Mouse (Mus musculus): Measurements from ENCODE around the gene Marveld2.

Gene Marveld2

DNA sequence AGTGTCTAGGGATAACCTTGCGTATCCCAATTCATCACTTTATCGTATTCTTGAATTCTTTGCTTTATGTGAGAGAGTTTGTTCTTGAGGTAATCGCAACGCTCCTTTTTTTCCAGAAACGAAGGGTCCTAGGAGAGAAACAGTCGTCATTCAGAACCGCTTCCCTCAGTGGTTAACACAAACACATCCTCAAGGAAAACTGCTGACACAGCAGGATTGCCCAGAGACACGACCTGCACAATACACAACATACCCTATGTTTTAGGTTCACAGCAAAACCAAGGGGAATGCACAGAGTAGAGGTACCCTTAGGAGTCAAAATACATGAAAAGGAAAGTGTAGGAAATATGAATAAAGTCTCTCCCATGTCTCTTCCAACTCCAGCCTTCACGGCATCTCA lies 19.5 kb downstream of the Marveld2 start:
- no peak for DNase-seq

DNA sequence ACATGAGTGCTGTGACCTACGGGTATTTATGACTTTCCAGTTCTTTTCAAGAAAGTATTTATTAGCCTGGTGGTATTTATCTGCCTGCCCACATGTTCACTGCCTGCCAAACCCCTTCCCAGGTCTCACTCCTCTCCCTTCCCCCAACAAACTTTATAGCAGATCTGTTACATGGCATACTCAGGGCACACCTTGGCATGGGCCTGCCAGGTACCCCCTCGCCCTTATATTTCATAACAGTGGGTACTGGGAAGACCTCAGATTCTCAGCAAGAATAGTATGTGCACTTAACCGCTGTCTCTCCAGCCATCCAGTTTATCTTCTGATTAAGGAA lies 21.3 kb downstream of the Marveld2 start:
- no peak for DNase-seq

DNA sequence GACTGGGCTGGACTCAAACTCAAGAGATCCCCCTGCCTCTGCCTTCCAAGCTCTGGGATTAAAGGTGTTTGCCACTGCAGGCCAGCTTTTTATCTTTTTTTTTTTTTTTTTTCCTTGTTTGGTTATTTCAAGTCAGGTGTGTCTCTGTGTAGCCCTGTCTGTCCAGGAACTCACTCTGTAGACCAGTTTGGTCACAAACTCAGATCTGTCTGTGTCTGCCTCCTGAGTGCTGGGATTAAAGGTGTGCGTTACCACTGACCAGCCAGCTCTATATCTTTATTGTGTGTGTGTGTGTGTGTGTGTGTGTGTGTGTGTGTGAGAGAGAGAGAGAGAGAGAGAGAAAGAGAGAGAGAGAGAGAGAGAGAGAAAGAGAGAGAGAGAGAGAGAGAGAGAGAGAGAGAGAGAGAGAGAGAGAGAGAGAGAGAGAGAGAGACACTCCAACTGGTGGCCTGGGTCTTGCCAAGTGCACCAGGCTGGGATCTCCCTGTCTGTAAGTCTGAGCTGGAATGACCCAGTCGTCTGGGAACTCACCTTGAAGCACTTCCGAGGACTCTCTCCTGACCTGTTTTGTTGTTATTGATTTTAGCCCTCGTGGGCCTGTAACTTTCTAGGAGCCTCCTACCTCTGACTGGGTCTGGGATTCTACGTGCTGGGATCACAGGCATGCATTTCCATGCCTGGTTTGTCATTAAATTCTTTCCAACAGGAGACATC lies 21.8 kb downstream of the Marveld2 start:
- no peak for DNase-seq

DNA sequence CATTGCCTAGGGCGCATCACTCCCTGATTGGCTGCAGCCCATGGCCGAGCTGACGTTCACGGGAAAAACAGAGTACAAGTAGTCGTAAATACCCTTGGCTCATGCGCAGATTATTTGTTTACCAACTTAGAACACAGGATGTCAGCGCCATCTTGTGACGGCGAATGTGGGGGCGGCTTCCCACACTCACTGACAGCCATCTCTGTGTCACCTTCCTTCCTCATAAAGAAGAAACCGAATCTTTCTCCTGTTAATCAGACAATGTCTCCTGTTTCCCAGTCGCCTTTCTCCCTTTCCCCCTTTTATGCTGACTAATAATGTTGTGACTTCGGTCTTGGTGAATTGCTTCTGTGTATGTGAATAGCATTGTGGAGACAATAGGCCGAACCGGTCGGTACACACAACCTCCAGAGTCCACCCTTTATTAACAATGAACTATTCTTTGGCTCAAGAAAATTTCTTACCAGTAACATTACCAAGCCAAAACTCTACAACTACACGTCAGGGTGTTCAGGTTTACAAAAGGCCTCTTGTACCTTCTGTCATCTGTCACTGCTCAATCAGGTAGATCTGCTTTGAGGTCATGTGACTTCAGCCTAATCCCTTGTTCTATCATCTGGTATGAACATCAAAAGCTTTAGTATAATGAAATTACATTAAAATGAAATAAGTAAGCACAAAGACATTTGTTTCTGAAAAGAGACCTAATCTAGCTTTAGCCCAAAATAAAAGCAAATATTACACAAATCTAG lies 22.6 kb downstream of the Marveld2 start:
- DNase-seq = no peak

DNA sequence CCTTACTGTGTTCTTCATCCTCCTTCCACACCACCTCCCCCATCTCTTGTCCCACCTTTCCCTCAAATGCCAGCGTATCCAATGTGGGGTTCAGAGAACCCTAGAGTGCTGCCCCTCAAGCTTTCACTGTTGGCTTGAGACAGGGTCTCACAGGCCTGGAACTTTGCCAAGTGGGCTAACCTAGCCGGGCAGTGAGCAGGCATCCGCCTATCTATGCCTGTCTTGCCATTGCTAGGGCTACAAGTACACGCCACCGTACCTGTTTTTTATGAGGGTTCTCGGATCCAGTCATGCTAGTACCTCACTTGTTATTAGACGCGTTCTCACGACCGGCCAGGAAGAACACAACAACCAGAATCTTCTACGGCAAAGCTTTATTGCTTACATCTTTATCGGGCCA lies 28.1 kb downstream of the Marveld2 start:
- DNase-seq = no peak

DNA sequence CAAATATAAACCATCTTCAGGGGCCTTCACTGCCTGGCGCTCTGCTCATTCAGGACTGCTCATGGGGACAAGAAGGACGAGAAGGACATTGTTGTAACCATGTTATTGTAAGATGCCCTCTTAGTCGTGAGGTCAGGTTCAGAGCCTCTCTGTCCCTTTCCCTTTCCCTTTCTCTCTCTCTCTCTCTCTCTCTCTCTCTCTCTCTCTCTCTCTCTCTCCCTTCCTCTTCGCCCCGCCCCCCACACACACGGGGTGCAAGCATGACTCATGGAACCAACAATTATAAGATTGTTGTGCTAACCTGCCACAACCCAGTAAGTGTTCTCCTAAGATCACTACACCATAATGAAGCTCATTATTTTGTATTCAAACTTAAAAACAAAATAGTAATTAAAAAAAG lies 34.6 kb downstream of the Marveld2 start:
- no peak for DNase-seq

DNA sequence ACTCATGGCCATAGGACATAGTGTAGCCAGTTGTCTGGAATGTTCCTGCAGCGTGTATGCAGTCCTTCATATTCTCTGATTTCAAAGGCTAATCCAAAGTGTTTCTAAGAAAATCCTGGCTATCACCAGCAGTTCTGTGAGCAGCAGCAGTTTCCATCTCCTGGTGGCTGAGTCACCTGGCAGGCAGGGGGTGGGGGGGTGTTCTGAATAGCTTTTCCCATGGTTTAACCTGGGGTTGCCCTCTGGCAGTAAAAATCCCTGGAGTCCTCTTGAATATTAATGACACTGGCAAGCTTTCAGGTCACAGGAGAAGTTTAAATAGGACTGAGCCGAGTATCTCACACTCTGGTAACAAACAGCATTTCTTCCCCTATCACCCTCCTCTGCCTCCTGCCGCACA lies 35.1 kb downstream of the Marveld2 start:
- no peak for DNase-seq

DNA sequence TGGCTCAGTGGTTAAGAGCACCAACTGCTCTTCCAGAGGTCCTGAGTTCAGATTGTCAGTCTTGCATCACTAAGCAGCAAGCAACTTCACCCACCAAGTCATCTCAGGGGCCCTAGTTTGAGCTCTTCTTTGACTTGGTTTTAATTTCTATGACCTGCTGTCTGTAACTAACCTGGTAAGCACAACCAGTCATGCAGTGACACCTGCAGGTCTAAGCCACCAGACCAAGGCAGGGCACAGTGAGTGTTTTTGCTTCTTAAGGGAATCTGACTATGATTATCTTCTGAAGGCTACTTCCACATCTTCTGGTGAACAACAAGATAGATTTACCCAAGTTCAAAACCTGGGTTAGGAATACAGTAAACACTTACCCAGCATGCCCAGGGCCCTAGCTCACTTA lies 36.8 kb downstream of the Marveld2 start:
- DNase-seq = no peak

DNA sequence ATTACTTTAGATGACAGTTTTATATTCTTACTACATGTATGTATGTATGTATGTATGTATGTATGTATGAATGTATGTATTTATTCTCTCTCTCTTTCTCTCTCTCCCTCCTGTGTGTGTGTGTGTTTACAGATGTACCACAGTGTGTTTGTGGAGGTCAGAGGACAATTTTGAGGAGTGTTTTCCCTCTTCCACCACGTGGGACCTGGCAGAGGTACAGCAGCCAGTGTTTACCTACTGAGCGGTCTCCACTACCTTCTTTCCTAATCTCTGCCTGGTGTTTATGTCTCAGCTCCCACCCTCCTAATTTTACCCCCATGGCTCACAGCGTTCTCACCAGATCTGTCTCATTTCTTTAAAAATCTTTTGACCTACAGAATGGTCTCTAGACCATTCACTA lies 37.6 kb downstream of the Marveld2 start:
- no peak for DNase-seq

DNA sequence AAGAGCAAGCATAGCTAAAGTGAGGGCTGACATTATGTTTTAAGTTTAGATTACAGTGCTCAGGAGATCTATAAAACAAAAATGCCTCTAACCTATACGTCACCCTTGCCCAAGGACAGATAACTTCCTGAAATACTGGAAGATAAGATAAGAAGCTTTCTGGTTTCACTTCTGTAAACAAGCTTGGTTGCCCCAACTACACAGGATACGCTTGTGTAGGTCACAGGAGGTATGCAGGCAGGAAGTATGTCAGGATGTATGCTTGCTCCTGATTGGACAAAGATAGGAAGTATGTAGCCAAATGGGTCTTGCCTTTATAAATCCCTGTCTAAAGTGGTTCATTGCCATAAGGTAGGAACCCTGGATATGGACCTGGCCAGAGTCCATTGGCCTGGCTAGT lies 40.8 kb downstream of the Marveld2 start:
- no peak for DNase-seq

DNA sequence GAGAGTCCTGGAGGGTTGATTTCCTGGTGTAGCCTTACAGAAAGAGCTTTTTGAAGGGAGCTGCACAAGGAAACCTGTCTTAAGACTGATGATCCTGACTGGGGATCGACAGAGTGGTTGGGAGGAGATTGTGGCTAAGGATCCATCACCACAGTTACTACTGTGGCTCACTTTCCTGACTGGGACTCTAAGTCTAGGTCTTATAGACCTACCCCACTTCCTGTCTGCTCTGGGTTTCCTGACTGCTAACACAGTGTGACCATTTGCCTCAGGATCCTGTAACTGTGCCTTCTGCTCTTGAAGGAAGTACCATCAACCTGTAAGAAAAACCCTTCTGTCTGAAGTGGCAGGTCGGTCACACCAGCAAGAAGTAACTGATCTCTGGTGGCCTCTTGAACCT lies 46.1 kb downstream of the Marveld2 start:
- DNase-seq = no peak

DNA sequence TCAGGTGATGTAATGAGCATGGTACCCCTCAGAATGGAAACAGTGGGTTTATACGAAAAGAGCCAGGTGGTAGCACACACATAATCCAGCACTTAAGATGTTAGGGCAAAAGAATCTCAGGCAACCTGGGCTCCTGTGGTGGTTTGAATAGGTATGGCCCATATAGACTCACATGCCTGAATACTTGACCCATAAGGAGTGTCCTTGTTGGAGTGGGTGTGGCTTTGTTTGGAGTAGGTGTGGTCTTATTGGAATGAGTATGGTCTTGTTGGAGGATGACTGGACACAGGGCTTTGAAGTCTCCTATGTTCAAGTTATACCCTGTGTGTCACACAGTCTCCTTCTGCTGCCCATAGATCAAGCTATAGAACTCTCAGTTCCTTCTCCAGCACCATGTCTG lies 48.4 kb downstream of the Marveld2 start:
- no peak for DNase-seq

DNA sequence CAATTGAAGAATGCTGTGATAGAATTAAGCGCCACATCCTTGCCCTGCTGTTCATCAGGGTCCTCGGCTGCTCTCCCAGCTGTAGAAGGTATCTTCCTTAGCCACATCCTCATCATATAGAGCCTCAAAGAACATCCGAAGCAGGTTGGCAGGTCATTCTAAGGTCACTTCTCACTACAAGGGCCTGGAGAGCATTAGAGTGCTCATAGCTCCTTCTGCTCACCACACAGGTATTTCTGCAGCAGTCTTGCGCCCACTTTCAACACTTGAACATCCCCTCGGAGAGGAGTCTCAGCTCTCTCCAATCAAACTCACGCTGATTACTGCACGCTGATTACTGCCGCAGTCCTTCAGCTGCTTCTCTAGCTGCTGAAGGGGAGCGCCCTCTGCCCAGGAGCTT lies 57.3 kb downstream of the Marveld2 start:
- DNase-seq = no peak

DNA sequence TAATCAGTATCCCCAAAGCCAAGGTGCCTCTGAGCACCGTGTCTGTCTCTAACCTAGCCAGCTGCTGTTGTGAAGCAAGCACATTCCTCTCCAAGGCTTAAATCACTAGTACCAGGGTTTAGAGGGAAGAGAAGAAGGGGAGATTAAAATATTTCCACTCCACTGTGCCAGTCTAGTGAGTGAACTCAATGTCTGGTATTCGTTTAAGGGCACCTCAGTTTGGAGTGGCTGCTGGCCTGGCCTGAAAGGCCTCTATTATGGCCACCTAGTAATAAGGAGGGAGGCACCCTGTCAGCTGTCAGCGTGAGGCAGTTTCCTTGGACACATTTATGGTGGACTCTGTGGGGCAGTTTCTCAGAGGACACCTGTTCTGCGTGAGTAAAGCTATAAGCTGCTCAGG lies 59.8 kb downstream of the Marveld2 start:
- no peak for DNase-seq

DNA sequence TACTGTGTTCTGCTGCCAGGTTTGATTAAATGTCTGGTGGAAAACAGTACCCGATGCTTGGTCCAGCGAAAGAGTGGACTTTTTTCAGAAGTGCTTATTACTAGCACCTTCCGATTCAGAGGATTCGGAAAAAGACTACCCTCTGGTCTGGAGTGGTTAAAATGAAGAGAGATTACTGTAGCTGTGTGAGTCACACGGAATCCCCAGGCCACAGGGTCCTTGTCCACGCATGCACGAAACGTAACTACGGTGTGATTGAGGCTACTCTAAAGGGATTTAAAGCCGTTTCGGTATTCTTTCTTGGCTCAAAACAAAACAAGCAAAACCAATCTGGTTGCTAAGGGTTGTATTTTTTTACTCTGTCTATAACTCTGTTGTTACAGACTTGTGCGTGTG lies 63.7 kb downstream of the Marveld2 start:
- DNase-seq = no peak

DNA sequence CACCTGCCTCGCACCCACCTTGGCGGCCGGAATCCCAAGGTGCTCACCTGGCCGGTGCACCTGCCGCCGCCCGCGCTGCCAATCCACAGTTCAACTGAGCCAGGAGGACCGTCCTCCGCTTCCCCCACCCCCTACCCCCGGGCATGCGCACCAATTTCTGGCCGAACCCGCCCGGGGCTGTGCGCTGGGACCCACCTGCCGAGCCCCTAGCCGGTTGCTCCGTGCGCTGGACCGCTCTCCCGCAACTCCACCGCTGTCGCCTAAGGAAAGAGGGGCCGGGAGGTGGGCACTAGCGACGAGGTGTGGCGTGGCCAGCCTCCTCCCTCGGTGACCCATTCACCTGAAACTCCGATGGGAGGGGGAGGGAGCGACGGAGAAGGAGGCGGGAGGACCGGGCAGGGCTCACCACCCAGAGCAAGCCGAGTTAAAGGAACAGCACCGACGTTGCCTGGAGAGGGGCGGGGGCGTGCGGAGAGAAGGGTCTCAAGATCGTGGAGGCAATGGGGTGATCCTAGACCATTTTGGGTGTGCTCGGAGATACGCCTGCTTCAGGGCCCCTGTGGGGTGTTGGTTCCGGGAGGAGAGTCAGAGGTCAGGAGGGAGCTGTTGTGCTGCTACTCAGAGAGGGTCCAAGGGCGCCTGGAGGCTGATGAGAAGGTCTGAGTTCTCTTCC lies 64.3 kb downstream of the Marveld2 start, which contains the start of gene Ocln:
TSS of gene Ocln (minus strand) at position 350 of the 673 bp plus-strand sequence.
- DNase-seq = peak; percentile 13

DNA sequence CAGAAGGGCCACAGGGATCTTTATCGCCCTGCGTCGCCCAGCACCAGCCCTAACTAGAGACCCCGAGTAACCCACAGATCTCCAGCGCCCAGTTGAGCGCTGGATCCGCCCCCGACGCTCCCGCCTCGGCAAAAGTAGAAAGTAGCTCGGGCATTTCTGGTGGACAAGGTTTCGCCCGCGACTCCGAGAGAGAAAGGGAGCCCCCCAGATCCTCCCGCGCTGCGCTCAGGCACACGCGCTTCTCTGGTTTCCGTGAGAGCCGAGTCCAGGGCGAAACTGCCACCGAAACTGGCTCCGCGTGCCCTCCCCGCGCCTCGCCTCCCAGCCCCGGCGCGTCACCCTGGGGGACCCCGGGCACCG lies 64.8 kb downstream of the Marveld2 start:
- DNase-seq = peak; percentile 0

DNA sequence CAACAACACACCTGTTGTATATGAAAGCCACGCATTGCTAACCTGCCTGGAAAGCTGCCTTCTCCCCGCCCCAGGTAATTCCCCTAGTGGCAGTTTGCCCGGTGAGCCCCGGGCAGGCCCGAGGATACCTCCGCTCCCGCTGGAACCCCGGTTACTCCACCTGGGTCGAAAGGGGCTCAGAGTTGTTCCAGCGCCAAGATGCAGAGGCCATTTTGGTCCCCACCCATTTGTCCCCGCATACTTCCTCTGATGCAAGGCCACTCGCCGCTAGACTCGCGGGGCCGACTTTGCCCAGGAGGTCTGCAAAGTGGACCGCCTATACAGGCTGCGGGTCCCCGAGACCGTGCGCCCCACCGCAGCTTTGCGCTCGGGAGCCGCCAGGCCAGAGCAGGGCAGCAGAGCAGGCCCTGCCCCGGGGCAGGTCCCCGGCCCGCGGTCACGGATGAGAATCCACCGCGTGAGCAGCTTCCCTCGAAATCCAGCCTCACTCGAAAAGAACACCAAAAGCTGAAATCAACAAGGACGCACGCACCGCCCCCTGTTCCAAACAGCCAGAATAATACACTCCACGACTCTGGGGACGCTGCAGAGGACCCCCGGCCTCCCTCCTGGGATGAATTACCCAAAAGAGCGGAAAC lies 65.3 kb downstream of the Marveld2 start:
- peak; percentile 2 for DNase-seq

DNA sequence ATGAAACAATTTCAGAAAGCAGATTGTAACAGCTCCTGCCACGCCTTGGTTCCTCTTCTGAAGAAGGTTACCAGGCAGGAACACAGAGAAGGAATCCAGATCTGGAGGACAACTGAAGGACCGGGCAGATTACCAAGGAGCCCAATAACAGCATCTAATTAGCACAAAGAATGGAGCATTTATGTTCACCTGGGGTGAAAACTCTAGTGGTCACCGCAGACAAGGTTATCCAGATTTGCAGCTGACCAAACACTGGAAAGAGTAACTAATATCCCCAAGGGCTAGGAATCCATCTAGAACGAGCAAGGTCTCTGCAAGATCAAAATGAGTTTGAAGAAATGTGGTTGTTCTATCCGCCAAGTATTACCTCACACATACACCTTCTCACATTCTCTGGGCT lies 69.5 kb downstream of the Marveld2 start:
- no peak for DNase-seq
